Mouse (Mus musculus) embryonic stem cell, embryonic (primary cell): ENCODE measurements around the gene Rnaset2a.
"Not testable (repeated sequence)": the region's sequence is repeated elsewhere in the genome, so short reads cannot be mapped to it uniquely, and the experiment has no call there.

Experiments used
- CTCF ChIA-PET, 4 experiments: fragments of 300-600 bp in 2 of 4; fragments of 350-600 bp in 2 of 4; sonication (Branson Sonifier 250); formaldehyde crosslinking; loops; one replicate each; lab custom pipeline; 2022; ENCODE audit warnings: inconsistent platforms in 2 of 4; lab: Charles Lee
- POLR2A ChIA-PET, 4 experiments: fragments of 300-600 bp in 2 of 4; fragments of 350-600 bp in 2 of 4; sonication (Branson Sonifier 250); formaldehyde crosslinking; loops; one replicate each; lab custom pipeline; 2022; ENCODE audit warnings: antibody characterized with exemption in 4 of 4, inconsistent platforms in 1 of 4; lab: Charles Lee

Rnaset2a gene

DNA sequence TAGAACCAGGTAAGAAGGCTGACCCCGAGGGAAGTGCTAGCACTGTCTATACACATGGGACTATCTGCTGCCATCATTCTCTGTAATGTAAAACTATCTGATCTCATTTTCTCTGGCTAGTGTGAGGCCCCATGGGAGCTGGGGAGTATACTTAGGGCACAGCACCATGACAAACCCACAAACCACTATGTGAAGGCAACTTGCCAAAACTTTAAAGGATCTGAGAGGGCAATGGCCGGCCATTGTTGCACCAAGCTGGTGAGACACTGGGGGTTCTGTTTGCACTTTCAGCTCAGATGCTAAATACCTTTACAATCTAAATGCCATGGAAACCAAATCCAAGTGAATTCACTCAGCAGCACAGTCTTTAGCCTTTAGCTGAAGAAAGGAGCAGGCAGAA, 78.0 kb downstream of the Rnaset2a start:
- CTCF ChIA-PET, POLR2A ChIA-PET: not testable (repeated sequence)
